Mouse (Mus musculus): ENCODE measurements around the gene Aunip.

GRCm38 (mm10) chr4:134519281-134519680 lies 8.5 kb downstream of the Aunip start:
- TF ChIP-seq CTCF (IDR thresholded peaks at IDR 0.05; ENCODE audit: low read depth), result no peak
- no peak for TF ChIP-seq EP300 (IDR thresholded peaks at IDR 0.05; ENCODE audit: low read depth)
